Mouse (Mus musculus) yolk sac, embryonic 10.5 days (tissue): Measurements from ENCODE around the gene Tac2.

ENCODE experiments used
- DNase-seq: peaks from one replicate; pipeline ENCODE4 v3.0.0-alpha.2; 2017; ENCODE audit warnings: low spot score

The Tac2 gene

GRCm38 (mm10) chr10:127724178-127724577, at the start of gene Tac2:
Gene Tac2, plus strand, starts transcription at chr10:127724478.
- no peak for DNase-seq

- DNase-seq, result peak; percentile 38
These were observed 49.3 kb upstream of the Tac2 start for GRCm38 (mm10) chr10:127674794-127675522.

DNA sequence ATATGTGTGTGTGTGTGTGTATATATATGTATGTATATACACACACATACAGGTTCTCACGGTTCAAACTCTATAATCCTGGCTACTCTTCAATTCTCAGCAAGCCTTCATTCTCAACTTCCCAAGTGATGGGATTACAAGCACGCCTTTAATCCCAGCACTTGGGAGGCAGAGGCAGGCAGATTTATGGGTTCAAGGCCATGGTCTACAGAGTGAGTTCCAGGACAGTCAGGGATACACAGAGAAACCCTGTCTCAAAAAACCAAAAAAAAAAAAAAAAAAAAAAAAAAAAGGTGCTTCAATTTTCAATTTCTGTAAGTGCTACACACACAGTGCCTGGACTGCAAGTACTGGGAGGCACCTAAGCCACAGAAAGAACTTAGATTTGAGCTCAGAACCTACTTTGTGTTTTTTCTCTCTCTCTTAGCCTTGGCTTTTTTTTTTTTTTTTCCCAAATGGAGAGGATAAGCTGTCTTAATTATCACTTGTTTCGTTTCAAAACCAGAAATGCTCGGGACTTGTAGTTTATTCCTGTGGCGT, 48.3 kb upstream of the Tac2 start:
- DNase-seq, result no peak

DNA sequence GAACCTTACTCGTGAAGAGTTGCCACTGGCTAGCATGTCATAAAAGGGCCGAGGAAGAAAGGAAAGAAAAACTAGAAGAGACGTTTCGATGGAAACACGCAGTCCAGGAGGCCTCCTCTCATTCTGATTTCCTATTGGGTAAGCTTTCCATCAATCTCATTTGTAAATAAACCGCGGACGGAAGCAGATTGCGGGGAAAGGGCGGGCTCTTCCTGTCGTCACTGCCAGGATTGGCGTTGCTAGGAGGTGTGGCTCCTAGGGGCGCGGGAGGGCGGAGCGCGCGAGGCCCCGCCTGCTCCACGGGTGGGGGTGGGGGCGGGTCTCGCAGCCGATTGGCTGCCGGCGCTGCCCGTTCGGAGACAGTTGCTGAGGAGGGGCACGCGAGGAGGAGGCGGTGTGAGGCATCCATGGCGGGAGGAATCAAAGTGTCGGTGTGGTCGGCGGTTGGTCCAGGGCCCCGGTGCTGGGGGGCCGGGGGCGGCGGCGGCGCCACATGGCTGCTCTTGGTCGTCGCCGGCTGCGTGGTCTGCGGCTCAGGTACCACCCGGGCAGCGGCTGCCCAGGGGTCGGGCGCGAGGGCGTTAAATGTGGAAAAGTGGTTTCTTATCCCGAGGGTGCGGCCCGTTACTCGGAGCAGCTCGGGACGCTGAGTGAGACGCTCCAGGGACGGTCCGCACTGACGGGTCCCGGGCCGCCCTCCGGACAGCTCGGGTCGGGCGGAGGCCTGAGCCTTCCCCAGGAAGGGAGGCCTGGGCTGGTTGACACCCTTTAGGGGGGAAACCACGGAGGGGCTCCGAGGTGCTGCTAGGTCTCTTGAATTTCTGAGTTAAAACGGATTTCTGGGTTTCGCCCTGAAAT, 47.4 kb upstream of the Tac2 start:
- peak; percentile 97 for DNase-seq

GRCm38 (mm10) chr10:127677591-127678336, 46.5 kb upstream of the Tac2 start:
- DNase-seq, result peak; percentile 76

DNA sequence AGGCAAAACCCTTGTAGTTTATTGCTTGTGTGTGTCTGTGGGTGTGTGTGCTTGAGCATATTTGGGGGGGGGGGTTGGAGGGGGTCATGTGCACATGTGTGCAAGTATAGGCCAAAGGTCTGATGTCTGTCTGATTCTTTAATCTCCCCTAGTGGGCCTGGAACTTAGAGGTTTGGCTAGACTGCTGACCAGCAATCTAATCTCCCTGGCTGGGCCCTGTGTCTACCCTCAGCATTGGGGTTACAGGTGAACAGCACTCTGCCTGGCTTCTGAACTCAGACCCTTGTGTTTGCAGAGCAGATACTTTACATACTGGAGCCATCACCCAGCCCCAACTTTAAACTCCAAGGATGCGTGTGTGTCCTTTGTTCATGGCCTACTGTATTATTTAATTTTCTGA, 45.1 kb upstream of the Tac2 start:
- DNase-seq, result no peak

DNA sequence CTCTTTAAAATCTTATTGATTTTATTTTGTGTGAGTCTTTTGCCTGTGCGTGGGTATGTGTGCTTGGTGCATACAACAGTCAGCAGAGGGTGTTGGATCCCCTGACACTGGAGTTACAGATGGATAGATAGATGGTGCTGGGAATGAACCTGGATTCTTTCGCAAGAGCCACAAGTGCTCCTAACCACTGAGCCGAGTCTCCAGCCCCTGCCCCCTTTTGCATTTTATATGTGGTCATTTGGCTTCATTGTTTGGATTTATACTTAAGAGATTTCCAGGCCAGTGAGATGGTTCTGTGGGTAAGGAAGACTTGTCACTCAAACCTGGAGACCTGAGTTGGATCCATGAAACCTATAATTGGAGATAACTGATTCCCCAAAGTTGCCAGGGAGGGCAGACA, 44.4 kb upstream of the Tac2 start:
- no peak for DNase-seq

DNA sequence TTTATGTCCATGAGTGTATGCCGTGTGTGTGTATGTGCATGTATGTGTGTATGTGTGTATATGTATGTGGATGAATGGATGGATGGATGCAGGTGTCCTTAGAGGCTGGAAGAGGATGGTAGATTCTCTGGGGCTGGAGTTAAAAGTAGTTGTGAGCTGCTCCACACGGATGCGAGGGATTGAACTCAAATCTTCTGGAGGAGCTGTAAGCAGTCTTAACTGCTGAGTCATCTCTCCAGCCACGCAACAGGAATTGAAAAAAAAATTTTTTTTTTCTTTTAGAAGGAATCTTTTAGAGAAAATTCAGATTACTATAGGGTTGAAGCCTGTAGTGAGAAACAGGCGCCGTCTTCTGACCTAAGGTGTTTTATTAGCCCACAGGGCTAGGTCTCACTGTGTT, 41.4 kb upstream of the Tac2 start:
- no peak for DNase-seq

DNA sequence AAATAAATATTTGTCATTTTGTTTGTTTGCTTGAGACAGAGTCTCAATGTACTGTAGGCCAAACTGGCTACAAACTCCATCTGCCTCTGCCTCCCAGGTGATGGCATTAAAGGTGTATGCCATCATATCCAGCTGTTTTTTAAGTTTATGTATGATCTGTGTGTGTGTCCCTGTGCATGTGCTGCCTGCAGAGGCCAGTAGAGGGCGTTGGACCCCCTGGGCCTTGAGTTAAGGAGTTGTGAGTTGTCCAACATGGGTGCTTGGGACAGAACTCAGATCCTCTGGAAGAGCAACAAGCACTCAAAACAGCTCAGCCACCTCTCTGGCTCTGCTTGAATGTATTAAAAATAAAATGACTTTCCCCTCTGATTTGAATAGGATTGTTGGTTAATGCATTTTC, 33.2 kb upstream of the Tac2 start:
- no peak for DNase-seq

GRCm38 (mm10) chr10:127694636-127695035, 29.6 kb upstream of the Tac2 start:
- DNase-seq, result peak; percentile 20

- DNase-seq, result no peak
These were observed 28.5 kb upstream of the Tac2 start for GRCm38 (mm10) chr10:127695775-127696174.

- DNase-seq, result no peak
These were observed 25.3 kb upstream of the Tac2 start for GRCm38 (mm10) chr10:127698966-127699365.

GRCm38 (mm10) chr10:127703299-127703698, 21.0 kb upstream of the Tac2 start:
- peak; percentile 32 for DNase-seq

GRCm38 (mm10) chr10:127704293-127704692, 20.0 kb upstream of the Tac2 start:
- DNase-seq, result no peak

- DNase-seq, result no peak
These were observed 19.5 kb upstream of the Tac2 start, which contains the start of gene Myo1a for GRCm38 (mm10) chr10:127704766-127705220. Gene Myo1a, plus strand, starts transcription at chr10:127705170.

GRCm38 (mm10) chr10:127705783-127706182, 18.5 kb upstream of the Tac2 start:
- no peak for DNase-seq

DNA sequence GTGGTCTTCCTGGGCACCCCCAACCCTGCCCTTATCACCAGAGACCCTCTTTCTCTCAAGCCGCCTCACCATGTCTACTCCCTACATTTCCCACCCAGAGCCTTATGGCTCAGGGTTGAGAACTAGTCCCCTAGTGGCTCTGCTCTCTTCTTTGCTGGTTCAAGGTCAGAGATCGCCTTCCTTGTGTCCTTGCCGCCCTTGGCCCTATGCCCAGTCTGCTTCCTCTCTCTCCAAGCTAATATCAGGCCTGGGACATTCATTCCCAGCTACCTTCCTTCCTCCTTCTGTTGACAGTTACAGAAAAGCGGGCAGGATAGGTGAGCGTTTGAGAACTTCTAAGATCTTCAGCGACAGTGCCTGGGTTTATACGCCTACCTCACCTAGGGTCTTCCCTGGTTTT, 16.6 kb upstream of the Tac2 start:
- DNase-seq, result no peak

DNA sequence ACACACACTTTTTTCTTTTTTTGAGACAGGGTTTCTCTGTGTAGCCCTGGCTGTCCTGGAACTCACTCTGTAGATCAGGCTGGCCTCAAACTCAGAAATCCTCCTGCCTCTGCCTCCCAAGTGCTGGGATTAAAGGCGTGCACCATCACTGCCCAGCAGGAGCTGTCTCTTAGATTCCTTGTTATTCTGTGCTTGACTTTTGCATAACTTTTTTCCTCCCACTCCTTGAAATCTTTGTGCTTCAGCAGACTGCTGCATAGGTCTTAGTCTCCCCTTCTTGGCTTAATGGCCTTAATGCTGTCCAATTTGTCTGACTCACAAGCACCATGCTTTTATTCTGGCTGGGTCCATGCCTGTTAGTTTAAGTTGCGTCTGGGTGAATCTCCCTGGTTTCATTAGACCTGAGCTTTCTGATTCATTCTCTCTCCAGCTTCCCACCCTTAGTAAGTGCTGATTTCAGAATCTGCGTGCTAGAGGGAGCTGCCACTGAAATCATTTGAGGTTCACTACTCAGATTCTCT, 15.4 kb upstream of the Tac2 start:
- DNase-seq, result no peak

GRCm38 (mm10) chr10:127710331-127710730, 13.9 kb upstream of the Tac2 start:
- no peak for DNase-seq

DNA sequence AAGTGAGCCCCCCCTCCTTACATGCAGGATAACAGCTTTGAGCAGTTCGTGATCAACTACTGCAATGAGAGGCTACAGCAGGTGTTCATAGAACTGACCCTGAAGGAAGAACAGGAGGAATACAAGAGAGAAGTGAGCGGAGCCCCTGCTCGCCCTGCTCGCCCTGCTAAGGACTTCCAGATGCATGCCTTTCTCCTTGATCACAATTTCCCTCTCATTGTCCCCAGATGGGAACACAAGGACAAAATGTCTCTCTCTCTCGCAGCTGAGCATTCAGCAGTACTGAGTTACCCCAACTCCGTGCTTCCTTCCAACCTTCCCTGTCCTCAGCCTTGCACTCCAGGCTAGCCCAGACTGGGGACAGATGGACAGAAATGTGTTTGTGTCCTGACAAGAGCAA, 11.5 kb upstream of the Tac2 start:
- no peak for DNase-seq

GRCm38 (mm10) chr10:127721671-127722418, 2.4 kb upstream of the Tac2 start:
- no peak for DNase-seq
